Mouse (Mus musculus): ENCODE measurements around the gene Ppp1r16b. TPM values are rescaled to one million over a fixed set of nuclear protein-coding genes. Genes with fewer than 3 reads are reported as not detected.
A peak's percentile ranks its signal among the peaks of the same experiment; 100 is the strongest.
"Not testable (repeated sequence)": the region's sequence is repeated elsewhere in the genome, so short reads cannot be mapped to it uniquely, and the experiment has no call there.

The Ppp1r16b gene
- total RNA-seq, 2 experiments from 2014 or later, result 14.4 to 17.2 TPM

- DNase-seq, result no peak
These were observed 61.1 kb downstream of the Ppp1r16b start for GRCm38 (mm10) chr2:158726252-158726651.

GRCm38 (mm10) chr2:158728061-158728815 is 63.0 kb downstream of the Ppp1r16b start:
- peak; percentile 35 for DNase-seq

GRCm38 (mm10) chr2:158730896-158731295 is 65.7 kb downstream of the Ppp1r16b start:
- no peak for DNase-seq

GRCm38 (mm10) chr2:158732521-158732920 is 67.3 kb downstream of the Ppp1r16b start:
- no peak for DNase-seq

GRCm38 (mm10) chr2:158733136-158733535 is 67.9 kb downstream of the Ppp1r16b start:
- DNase-seq, result no peak

- no peak for DNase-seq
These were observed 68.7 kb downstream of the Ppp1r16b start for GRCm38 (mm10) chr2:158733914-158734313.

- DNase-seq, result peak; percentile 63
These were observed 69.4 kb downstream of the Ppp1r16b start for GRCm38 (mm10) chr2:158734500-158735152.

GRCm38 (mm10) chr2:158735340-158735739 is 70.1 kb downstream of the Ppp1r16b start:
- DNase-seq, result no peak

GRCm38 (mm10) chr2:158736247-158736646 is 71.0 kb downstream of the Ppp1r16b start:
- not testable (repeated sequence) for DNase-seq

GRCm38 (mm10) chr2:158738591-158738990 is 73.4 kb downstream of the Ppp1r16b start:
- DNase-seq, result no peak

- DNase-seq, result no peak
These were observed 73.9 kb downstream of the Ppp1r16b start for GRCm38 (mm10) chr2:158739113-158739512.

- peak; percentile 59 for DNase-seq
These were observed 75.9 kb downstream of the Ppp1r16b start for GRCm38 (mm10) chr2:158741011-158741501.

GRCm38 (mm10) chr2:158742431-158742830 is 77.2 kb downstream of the Ppp1r16b start:
- no peak for DNase-seq

GRCm38 (mm10) chr2:158743518-158744141 is 78.4 kb downstream of the Ppp1r16b start:
- no peak for DNase-seq

GRCm38 (mm10) chr2:158745049-158745482 is 79.9 kb downstream of the Ppp1r16b start:
- peak; percentile 47 for DNase-seq

GRCm38 (mm10) chr2:158746164-158746563 is 81.0 kb downstream of the Ppp1r16b start:
- no peak for DNase-seq

- no peak for DNase-seq
These were observed 84.2 kb downstream of the Ppp1r16b start for GRCm38 (mm10) chr2:158749366-158749765.

GRCm38 (mm10) chr2:158760231-158760630 is 95.0 kb downstream of the Ppp1r16b start:
- no peak for DNase-seq

- DNase-seq, result no peak
These were observed 97.1 kb downstream of the Ppp1r16b start for GRCm38 (mm10) chr2:158762339-158762738.

GRCm38 (mm10) chr2:158767742-158768339 is 102.6 kb downstream of the Ppp1r16b start, which contains the start of gene Fam83d:
Fam83d (plus strand) TSS chr2:158768093.
- DNase-seq, result peak; percentile 97

GRCm38 (mm10) chr2:158768350-158768749 is 103.2 kb downstream of the Ppp1r16b start:
- peak; percentile 53 for DNase-seq

- no peak for DNase-seq
These were observed 103.6 kb downstream of the Ppp1r16b start for GRCm38 (mm10) chr2:158768771-158769170.
